Mouse (Mus musculus): Measurements from ENCODE around the gene Reck.
A peak's percentile ranks its signal among the peaks of the same experiment; 100 is the strongest.

Reck gene

GRCm38 (mm10) chr4:43875160-43875918 lies at the start of gene Reck:
Reck (plus strand) TSS chr4:43875530.
- peak; percentile 80 for DNase-seq

GRCm38 (mm10) chr4:43828806-43829205 lies 46.5 kb upstream of the Reck start:
- DNase-seq: no peak

GRCm38 (mm10) chr4:43832031-43832430 lies 43.3 kb upstream of the Reck start:
- no peak for DNase-seq

DNA sequence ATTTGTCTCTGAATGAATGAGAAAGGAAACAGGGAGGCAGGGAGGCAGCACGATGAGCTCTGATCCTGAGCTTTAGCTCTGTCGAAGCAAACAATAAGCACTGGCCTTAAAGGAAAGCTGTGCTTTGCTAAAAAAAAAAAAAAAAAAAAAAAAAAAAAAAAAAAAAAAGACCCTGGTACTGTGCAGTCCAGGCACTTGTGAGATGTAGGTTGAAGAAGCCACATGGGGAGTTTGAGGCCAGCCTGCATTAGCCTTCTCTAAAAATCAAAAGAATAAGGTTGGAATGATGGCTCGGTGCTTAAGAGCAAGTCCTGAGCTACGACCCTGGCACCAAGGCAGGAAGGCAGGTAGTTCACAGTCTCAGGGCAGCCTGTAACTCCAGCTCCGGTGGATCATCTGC lies 41.6 kb upstream of the Reck start:
- no peak for DNase-seq

DNA sequence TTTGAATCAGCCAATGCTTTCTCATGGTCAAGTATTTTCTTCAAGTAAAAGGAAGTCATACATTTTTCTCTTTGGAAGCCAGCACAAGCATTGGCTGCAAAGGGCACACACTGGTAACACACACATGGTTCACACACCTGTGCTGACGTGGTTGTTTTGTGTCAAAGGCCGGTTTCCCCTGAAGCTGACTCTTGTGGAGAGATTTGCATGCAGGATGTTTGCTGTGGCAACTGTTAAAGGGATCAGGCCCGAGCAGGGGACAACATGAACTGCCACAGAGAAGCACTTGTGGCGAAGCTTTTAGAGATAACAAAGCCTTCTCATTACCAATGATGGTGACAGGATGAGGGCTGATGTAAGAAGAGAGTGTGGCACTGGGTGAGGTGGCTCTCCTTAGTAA lies 40.6 kb upstream of the Reck start:
- no peak for DNase-seq

GRCm38 (mm10) chr4:43838326-43838725 lies 37.0 kb upstream of the Reck start:
- DNase-seq: no peak

- DNase-seq: no peak
Measured at GRCm38 (mm10) chr4:43840101-43840500, 35.2 kb upstream of the Reck start, which contains the start of gene Olfr157. Olfr157 (minus strand) TSS chr4:43840201.

DNA sequence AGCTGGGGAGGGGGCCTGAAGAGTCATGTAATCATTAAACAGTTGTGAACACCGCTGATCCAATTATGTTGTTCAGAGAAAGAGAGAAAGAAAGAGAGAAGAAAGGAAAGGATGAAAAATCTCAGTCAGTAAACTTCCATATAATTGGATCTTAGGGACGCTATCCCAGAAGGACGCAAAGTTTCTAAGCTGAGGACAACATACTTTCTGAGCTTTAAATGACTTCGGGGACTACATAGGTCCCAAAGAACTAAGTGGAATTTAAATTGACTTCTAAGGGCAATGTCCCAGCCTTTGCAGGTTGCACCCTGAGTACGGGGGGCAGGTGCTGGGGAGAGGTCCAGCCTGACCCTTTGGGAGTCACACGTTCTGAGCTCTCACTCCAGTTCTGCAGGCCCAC lies 24.1 kb upstream of the Reck start, which contains the start of gene Olfr155:
TSS of gene Olfr155 (plus strand) at position 301 of the 400 bp plus-strand sequence.
- DNase-seq: no peak

GRCm38 (mm10) chr4:43854101-43854500 lies 21.2 kb upstream of the Reck start:
- DNase-seq: no peak

DNA sequence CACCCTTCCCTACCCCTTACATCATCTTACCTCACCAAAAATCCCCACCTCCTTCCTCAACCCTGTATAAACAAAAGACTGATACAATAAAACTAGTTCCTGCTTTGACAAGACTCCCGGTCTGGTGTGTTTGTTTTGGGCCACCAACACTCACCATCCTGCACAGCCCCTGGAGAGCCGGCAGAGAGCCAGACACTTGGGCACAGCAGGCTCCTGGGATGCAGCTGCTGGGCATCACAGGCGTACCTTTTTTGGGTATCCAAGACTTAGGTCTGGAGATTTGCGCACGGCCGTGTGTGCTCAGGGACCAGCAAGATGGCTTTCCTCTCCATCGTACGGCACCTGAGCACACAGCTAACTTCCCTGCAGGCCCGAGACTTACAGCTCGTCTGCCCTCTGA lies 15.4 kb upstream of the Reck start:
- no peak for DNase-seq

- DNase-seq: peak; percentile 20
Measured at GRCm38 (mm10) chr4:43860744-43861519, 14.4 kb upstream of the Reck start.

DNA sequence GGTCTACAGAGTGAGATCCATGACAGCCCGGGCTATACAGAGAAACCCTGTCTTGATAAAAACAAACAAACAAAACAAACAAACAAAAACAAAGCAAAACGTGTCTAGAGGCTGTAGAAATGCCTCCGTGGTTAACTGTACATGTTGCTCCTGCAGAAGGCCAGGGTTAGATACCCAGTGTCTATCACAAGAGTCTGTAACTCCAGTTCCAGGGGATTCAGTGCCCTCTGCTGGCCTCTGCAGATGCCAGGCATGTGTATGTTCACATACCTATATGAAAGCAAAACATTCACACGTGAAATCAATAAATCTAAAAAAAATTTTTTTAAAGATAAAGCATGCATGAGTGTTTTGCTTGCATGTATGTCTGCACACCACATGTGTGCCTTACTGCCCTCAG lies 12.0 kb upstream of the Reck start:
- DNase-seq: no peak

GRCm38 (mm10) chr4:43869821-43870220 lies 5.5 kb upstream of the Reck start:
- no peak for DNase-seq

DNA sequence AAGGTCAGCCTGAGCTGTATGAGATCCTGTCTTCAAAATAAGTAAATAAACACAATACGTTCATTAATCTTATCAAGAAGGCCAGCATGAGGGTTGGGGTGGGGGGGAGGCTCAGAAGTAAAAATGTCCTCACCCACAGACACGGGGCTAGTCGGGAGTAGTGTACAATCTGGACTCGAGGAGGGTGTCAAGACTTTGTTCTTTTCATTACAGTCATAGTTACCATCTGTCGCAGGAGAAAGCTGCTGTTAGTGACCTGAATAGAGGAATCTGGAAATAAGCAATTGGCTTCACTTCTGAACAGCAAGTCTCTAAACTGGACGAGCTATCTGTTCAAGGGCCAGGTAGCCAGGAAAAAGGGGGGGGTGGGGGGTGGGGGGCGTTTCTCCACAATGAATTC lies 829 bp upstream of the Reck start:
- DNase-seq: no peak

DNA sequence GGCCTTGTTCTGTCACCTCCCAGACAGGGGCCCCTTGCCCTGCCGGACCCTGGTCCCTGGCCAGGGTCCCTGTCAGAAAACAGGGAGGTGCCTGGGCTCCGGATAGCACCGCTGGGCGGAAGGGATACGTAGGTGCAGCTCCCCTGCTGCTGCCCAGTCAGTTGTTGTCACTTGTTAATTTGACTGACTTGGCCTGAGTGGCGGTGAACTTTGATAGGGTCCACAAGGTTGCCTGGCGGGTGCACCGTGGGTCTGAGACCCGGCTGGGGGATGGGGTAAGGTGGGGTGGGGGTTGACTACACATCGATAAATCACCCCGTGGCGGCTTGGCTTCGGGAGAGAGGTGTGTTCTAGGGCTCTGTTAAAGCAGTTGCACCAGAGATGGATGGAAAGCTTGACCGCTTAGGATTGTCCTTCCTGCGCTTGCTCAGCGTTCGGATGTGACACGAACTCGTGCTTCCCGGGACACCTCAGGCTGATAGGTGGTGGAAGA lies 635 bp downstream of the Reck start:
- peak; percentile 27 for DNase-seq

DNA sequence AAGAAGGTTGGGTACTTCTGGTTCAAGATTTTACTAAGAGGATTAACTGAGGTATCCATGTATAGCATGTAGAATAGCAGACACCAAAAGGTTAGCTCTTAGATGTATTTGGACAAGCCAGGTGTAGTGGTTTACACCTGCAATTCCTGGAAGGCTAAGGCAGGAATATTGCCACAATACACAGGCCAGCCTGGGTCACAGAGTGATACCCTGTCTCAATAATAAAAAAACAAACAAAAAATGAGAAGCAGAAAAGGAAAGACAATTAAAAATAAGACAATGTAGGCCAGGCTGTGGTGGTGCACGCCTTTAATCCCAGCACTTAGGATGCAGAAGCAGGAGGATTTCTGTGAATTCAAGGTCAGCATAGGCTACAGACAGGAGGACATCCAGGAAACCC lies 1.9 kb downstream of the Reck start:
- DNase-seq: no peak

DNA sequence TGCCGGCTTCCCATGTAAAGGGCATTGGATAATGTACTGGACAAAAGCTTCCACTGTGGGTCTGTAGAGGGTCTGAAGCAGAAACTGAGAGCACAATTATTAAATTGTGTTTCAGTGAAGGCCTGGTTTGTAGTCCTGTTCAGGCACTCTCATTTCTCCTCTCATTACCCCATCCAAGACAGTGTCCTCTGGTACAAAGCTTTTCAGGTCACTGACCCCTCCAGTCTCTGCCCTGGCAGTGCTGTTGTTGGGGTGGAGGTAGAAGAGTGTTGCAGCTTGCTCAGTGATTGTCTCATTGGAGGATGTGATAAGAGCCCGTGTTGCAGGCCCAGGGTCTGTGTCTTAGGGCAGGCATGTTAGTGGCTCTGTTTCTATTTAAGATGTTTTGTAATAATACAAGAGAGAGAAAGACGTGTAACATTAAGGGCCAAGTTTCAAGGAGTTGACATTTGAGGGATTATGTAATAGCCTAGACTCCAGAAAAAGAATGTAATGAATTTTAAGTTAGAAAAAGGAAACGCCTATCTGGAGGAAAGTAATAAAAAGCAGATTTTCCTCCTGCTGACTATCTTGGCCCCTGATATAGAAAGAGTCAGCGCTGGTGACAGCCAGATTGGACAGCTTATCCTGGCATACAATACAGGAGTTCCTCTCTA lies 2.9 kb downstream of the Reck start:
- no peak for DNase-seq

GRCm38 (mm10) chr4:43879566-43879965 lies 4.2 kb downstream of the Reck start:
- DNase-seq: no peak

DNA sequence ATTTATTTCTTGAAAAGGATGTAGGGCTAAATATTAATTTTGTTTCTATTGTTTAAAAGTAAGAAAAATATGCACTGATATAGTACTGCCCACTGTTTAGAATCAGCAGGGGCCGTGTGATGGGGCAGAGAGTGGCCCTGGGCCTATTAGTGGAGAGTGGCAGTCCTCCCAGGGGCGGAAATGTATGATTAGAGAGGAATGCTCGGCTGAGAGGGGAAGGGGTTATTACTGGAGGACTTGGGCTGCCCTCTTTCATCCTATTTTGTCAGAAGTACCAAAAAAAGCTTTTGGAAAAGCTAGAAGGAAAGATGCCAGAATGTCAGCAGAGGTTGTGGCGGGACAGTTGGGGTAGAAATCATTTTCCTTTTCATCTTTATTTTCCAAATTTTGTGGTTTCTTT lies 8.9 kb downstream of the Reck start:
- DNase-seq: no peak

DNA sequence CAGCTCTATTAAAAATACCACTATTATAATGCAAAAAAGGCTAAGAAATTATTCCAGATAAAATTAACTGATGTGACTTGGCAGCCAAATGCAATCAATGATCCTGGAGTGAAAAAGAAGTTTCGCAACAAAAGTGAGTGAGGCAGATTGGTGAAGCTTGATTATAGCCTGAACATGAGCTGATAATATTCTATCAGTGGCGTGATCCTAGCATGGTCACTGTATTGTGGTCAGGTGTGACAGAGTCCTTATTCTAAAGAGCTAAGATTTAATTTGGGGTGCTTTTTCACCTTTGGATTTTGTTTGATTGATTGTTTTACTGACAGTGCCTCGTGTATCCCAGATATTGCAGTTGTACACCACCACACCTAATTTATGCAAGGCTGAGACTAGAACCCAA lies 15.9 kb downstream of the Reck start:
- DNase-seq: no peak

DNA sequence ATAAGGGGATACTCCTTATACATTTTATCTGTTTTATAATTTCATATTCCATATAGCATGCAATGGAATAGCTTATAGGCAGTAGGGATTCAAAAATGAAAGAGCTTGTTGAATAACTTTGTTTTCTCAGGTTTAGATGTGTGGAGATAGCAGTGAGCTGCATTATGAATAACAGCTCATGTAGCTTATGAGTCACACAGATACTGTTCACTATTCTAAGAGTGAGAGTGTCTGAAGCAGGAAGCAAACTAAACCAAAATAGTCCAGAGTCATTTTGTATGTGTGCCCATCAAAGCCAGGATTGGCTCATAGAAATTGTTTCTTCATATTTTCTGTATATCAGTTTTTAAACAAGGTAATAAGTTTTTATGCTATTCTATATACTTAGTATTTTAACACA lies 21.9 kb downstream of the Reck start:
- DNase-seq: no peak

GRCm38 (mm10) chr4:43899197-43899596 lies 23.9 kb downstream of the Reck start:
- no peak for DNase-seq

GRCm38 (mm10) chr4:43903690-43904089 lies 28.4 kb downstream of the Reck start:
- no peak for DNase-seq

GRCm38 (mm10) chr4:43906443-43906842 lies 31.1 kb downstream of the Reck start:
- peak; percentile 34 for DNase-seq
